Mouse (Mus musculus) neural tube, embryonic 12.5 days (tissue): ENCODE results near the gene B4galnt1. TPM values are rescaled to one million over a fixed set of nuclear protein-coding genes. Genes with fewer than 3 reads are reported as not detected.

Source experiments
- ATAC-seq: fragments of 200-750 bp; cut with Nextera tagmentation; 2 replicates; pipeline ENCODE4 v1.8.0; 2017; ENCODE audit warnings: low read depth, mild to moderate bottlenecking, moderate TSS enrichment, moderate library complexity; ENCODE audit not compliant: low FRiP score
- H3K27ac ChIP-seq: fragments of 300-500 bp; sonication (generic); 2 replicates; pipeline ENCODE4 v1.5.1; 2016
- H3K27me3 ChIP-seq: fragments of 300-500 bp; sonication (generic); replicated peaks from 2 replicates; pipeline ENCODE4 v1.6.1; 2016; ENCODE audit warnings: mild to moderate bottlenecking
- H3K36me3 ChIP-seq: fragments of 300-500 bp; sonication (generic); 2 replicates; pipeline ENCODE4 v1.6.1; 2016; ENCODE audit warnings: mild to moderate bottlenecking
- H3K4me1 ChIP-seq: fragments of 300-500 bp; sonication (generic); 2 replicates; pipeline ENCODE4 v1.6.1; 2016
- H3K4me2 ChIP-seq: fragments of 300-500 bp; sonication (generic); replicated peaks from 2 replicates; pipeline ENCODE4 v1.6.1; 2016; ENCODE audit warnings: mild to moderate bottlenecking
- H3K4me3 ChIP-seq: fragments of 300-500 bp; sonication (generic); 2 replicates; pipeline ENCODE4 v1.5.1; 2016
- H3K9ac ChIP-seq: fragments of 300-500 bp; sonication (generic); 2 replicates; pipeline ENCODE4 v1.6.1; 2016; ENCODE audit warnings: mild to moderate bottlenecking
- H3K9me3 ChIP-seq: fragments of 300-500 bp; sonication (generic); 2 replicates; pipeline ENCODE4 v1.6.1; 2016; ENCODE audit warnings: mild to moderate bottlenecking
- WGBS: fragments of 180-500 bp; shearing (Covaris S2); methylation state at CpG from one replicate; pipeline ENCODE4 v1.1.7; 2016; 5-methylcytosine and 5-hydroxymethylcytosine counted together
- polyA plus RNA-seq: library from polyadenylated mRNA; unstranded; fragments of >200 nt; fragmentation: Nextera tagmentation; extraction: Ambion mirVana; gene quantifications from 2 replicates; pipeline ENCODE4 v1.2.1, GENCODE M21; 2016

Gene B4galnt1
- polyA plus RNA-seq, 1 experiment from 2014 or later, result 31.5 TPM

DNA sequence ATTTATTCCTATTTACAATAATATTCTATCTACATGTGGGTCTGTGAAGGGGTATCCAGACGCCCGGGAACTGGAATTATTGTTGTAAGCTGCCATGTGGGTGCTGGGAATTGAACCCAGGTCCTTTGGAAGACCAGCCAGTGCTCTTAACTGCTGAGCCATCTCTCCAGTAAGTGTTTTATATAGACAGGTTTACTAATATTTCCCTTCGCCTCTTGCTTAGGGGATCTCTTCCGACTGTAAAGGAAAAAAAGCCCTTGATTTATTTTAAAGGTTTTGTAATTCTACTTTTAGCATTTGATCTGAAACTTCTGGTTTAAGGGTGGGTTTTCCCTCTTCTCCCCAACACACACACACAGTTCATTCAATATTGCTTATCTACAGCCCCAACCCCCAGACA lies 835 bp upstream of the B4galnt1 start:
- no peak overlapping the region for H3K27ac ChIP-seq
- H3K9ac ChIP-seq, result no peak overlapping the region
- ATAC-seq, result no peak
- peaks cover 19% of the 10 kb centered on the region for H3K4me1 ChIP-seq
- H3K4me3 ChIP-seq, result no peak overlapping the region
- H3K4me2 ChIP-seq, result peak overlapping the region; percentile 99; the same call in 1 of the 2 replicates
- peaks cover 35% of the 10 kb centered on the region for H3K27me3 ChIP-seq
- H3K36me3 ChIP-seq, result no peaks in the 10 kb centered on the region
- H3K9me3 ChIP-seq, result no peaks in the 10 kb centered on the region
- 93% methylated on average over 4 of the region's 4 CpGs for WGBS

DNA sequence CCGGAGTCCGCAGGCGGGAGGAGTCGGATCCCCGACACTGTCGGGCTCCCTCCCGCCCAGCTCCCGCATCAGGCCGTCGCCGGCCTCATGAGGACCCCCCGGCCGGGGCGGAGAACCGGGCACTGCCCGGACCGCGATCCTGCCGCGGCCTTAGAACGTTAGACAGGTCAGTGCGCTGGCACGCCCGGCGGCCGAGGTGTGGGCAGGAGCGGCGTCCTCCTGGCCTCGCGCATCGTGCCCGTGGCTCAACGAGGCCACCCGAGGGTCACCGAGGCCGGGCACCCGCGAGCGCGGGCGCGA lies 279 bp downstream of the B4galnt1 start:
- peak overlapping the region; percentile 99 for H3K4me2 ChIP-seq
- H3K27ac ChIP-seq, result peak overlapping the region; percentile 66; the same call in 1 of the 2 replicates
- H3K4me3 ChIP-seq, result peak overlapping the region; percentile 67
- peaks cover 46% of the 10 kb centered on the region for H3K27me3 ChIP-seq
- H3K9ac ChIP-seq, result peak overlapping the region; percentile 86
- H3K4me1 ChIP-seq, result peaks cover 25% of the 10 kb centered on the region
- under 1% methylated on average over 39 of the region's 42 CpGs for WGBS
- peak; percentile 57 for ATAC-seq
- no peaks in the 10 kb centered on the region for H3K36me3 ChIP-seq
- H3K9me3 ChIP-seq, result no peaks in the 10 kb centered on the region

DNA sequence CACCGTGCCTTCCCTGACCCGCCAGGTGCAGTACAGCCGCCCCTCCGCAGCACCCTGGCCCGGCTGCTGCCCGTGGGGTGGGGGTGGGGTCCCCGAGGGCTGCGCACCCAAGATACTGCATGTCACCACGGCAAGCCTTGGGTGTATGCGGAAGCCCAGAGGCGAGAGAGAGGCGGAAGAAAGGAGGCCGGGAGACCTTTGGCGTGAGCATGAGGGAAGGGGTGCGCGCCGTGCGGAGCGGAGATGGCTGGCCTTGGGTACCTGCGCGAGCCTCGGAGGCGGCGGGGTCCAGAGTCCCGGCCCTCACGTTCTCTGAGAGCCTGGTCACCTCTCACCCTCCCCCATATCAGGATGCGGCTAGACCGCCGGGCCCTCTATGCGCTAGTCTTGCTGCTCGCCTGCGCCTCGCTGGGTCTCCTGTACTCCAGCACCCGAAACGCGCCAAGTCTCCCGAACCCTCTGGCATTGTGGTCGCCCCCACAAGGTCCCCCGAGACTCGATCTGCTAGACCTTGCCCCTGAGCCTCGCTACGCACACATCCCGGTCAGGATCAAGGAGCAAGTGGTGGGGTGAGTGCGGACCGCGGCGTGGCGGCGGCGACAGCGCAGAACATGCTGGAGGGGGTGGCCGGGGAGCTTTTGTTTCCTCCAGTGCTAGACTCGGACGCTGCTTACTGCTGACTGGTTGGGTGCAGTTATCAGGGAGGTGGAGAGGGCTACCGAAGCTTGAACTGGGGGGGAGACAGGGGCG lies 804 bp downstream of the B4galnt1 start:
- H3K27ac ChIP-seq, result peak overlapping the region; percentile 66; the same call in 1 of the 2 replicates

DNA sequence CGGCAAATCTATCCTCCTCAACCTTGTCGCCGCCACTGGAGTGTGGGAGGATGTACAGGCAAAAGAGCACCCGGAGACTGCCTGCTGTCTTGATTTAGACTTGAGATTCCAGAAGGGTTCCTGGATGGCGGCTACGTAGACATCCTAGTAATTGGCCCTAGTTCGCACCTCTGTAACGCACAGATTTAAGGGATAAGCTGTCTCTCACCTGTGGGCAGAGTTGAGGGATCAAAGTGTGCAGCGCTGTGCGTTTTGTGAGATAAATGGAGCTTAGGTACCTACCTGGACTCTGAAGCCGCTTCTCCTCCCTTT lies 1.3 kb downstream of the B4galnt1 start:
- 1% methylated on average over 11 of the region's 11 CpGs for WGBS
- Histone ChIP-seq H3K27ac (no peak overlapping the region), H3K4me1 (peaks cover 33% of the 10 kb centered on the region), H3K27me3 (peaks cover 56% of the 10 kb centered on the region), H3K36me3 (no peaks in the 10 kb centered on the region), H3K9ac (peak overlapping the region; percentile 86), H3K9me3 (no peaks in the 10 kb centered on the region), H3K4me2 (peak overlapping the region; percentile 99), H3K4me3 (peak overlapping the region; percentile 67)
- no peak for ATAC-seq

More for the DNA sequence above, 804 bp downstream of the B4galnt1 start:
- Histone ChIP-seq H3K4me1 (peaks cover 31% of the 10 kb centered on the region), H3K27me3 (peaks cover 51% of the 10 kb centered on the region), H3K36me3 (no peaks in the 10 kb centered on the region), H3K4me3 (peak overlapping the region; percentile 67), H3K9me3 (no peaks in the 10 kb centered on the region), H3K9ac (peak overlapping the region; percentile 86), H3K4me2 (peak overlapping the region; percentile 99)
- under 1% methylated on average over 55 of the region's 56 CpGs for WGBS
- ATAC-seq, result peak; percentile 66

DNA sequence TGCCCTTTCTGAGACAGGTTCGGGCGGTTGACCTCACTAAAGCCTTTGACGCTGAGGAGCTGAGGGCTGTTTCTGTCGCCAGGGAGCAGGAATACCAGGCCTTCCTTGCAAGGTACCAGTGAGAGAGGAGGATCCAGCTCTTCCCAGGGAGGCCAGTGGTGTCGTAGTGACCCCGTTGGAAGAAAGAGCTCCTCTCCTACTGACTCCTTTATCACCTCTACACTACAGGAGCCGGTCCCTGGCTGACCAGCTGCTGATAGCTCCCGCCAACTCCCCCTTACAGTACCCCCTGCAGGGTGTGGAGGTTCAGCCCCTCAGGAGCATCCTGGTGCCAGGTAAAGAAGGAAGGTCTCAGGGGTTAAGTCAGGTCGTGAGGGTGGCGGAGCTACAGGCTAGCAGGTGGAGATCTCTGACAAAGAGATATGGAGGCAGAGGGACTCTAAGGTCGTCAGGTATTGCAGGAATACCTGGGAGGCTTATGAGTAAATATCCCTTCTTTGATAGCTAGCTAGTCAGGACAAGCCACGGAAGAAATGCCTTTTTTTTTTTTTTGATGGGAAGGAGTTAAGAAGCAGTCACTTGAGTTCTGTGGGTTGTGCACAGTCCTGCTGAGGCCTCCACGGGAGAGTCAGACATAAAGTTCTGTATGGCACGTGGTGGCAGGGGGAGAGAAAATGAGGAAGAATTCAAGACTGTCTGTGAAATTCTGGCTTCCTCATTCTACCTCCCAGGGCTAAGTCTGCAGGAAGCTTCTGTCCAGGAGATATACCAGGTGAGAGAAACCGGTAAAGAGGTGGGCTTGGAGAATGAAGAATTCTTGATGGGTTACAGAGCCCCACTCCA lies 2.0 kb downstream of the B4galnt1 start:
- Histone ChIP-seq H3K4me1 (peaks cover 33% of the 10 kb centered on the region), H3K4me2 (peak overlapping the region; percentile 99), H3K27me3 (peaks cover 63% of the 10 kb centered on the region), H3K9ac (peak overlapping the region; percentile 86), H3K4me3 (peak overlapping the region; percentile 67), H3K27ac (no peak overlapping the region), H3K36me3 (no peaks in the 10 kb centered on the region), H3K9me3 (no peaks in the 10 kb centered on the region)
- 22% methylated on average over 15 of the region's 15 CpGs for WGBS
- ATAC-seq, result no peak

DNA sequence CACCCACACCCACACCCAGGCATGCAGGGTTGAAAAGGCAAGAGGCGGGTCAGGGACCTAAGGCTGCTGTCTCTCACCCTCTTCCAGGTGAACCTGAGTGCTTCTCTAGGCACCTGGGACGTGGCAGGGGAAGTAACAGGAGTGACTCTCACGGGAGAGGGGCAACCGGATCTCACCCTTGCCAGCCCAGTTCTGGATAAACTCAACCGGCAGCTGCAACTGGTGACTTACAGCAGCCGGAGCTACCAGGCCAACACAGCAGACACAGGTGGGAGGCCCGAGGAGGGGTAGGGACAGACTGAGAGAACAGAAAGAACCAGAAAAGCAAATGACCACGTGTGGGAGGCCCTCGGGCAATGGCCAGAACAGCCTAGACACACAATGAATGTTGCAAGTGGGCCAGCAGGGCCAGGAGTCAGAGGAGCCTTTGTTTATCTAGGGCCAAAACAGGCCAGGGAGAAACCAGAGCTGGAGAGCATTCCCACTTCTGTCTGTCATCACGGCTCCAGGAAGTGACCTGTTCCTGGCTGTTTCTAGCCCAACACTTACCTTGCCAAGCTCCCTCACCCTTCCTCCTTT lies 2.7 kb downstream of the B4galnt1 start:
- H3K27me3 ChIP-seq, result peaks cover 67% of the 10 kb centered on the region
- no peak overlapping the region for H3K27ac ChIP-seq
- no peak for ATAC-seq
- H3K4me2 ChIP-seq, result peak overlapping the region; percentile 99
- H3K9ac ChIP-seq, result no peak overlapping the region
- 53% methylated on average over 10 of the region's 10 CpGs for WGBS
- H3K9me3 ChIP-seq, result no peaks in the 10 kb centered on the region
- H3K4me3 ChIP-seq, result no peak overlapping the region
- peaks cover 33% of the 10 kb centered on the region for H3K4me1 ChIP-seq
- H3K36me3 ChIP-seq, result no peaks in the 10 kb centered on the region

DNA sequence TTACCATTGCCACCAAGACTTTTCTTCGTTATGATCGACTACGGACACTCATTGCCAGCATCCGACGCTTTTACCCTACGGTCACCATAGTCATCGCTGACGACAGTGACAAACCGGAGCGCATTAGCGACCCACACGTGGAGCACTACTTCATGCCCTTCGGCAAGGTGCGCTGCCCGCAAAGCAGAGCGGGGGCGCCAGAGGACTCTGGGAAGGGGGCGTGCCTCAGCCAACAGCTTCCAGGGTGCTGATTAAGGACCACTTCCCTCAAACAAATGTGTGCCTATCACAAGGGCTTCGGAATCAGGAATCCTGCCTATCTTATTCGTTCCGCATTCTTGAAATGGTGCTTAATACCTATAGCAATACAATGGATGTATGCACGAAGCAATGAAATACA lies 5.0 kb downstream of the B4galnt1 start:
- Histone ChIP-seq H3K36me3 (no peaks in the 10 kb centered on the region), H3K27me3 (peaks cover 67% of the 10 kb centered on the region), H3K4me3 (no peak overlapping the region), H3K27ac (no peak overlapping the region), H3K4me2 (peak overlapping the region; percentile 51), H3K9me3 (no peaks in the 10 kb centered on the region), H3K4me1 (peaks cover 32% of the 10 kb centered on the region), H3K9ac (no peak overlapping the region)
- ATAC-seq, result no peak
- 2% methylated on average over 22 of the region's 22 CpGs for WGBS

DNA sequence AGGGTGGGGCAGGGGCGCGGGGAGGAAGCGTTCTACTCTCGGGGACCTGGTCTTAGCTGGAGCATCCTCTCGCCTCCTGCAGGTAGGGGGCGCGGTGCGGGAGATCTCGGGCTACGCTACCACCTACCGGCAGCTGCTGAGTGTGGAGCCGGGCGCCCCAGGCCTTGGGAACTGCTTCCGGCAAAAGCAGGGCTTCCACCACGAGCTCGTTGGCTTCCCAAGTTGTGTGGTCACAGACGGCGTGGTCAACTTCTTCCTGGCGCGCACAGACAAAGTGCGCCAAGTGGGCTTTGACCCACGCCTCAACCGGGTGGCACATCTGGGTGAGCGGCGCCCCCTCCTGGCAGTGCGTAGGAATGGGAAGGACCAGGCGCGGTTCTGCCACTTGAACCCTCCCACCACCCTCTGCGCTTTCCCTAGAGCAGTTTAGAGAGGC lies 5.8 kb downstream of the B4galnt1 start:
- WGBS, result 2% methylated on average over 29 of the region's 29 CpGs
- Histone ChIP-seq H3K4me1 (peaks cover 23% of the 10 kb centered on the region), H3K36me3 (no peaks in the 10 kb centered on the region), H3K4me2 (peak overlapping the region; percentile 51), H3K9ac (no peak overlapping the region), H3K27ac (no peak overlapping the region), H3K27me3 (peaks cover 60% of the 10 kb centered on the region), H3K4me3 (peak overlapping the region; percentile 15), H3K9me3 (no peaks in the 10 kb centered on the region)
- peak; percentile 27 for ATAC-seq

DNA sequence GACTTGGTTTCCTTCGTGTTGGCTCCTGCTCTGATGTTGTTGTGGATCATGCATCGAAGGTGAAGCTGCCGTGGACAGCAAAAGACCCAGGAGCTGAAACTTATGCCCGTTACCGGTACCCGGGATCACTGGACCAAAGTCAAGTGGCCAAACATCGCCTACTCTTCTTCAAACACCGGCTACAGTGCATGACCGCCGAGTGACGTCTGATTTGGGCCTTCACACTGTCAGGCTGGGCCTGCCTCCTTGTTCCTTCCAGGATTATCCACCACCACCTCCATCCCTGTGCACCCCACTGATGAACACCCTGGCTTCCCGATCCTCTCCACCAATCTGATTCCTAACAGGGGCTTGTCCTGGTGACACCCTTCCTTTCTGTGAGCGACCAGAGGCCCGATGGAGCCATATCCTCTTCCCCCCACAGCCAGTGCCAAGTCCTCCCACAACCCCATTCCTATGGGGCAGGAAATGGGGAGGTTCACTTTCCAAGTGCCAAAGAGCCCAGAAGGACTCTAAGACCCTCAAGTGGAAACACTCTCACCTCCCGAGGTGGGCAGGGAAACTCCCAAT lies 6.7 kb downstream of the B4galnt1 start:
- Histone ChIP-seq H3K27me3 (peaks cover 60% of the 10 kb centered on the region), H3K4me1 (peaks cover 18% of the 10 kb centered on the region), H3K4me3 (no peak overlapping the region), H3K4me2 (no peak overlapping the region), H3K9ac (no peak overlapping the region), H3K9me3 (no peaks in the 10 kb centered on the region), H3K36me3 (no peaks in the 10 kb centered on the region), H3K27ac (no peak overlapping the region)
- WGBS, result 89% methylated on average over 15 of the region's 15 CpGs
- ATAC-seq, result no peak

DNA sequence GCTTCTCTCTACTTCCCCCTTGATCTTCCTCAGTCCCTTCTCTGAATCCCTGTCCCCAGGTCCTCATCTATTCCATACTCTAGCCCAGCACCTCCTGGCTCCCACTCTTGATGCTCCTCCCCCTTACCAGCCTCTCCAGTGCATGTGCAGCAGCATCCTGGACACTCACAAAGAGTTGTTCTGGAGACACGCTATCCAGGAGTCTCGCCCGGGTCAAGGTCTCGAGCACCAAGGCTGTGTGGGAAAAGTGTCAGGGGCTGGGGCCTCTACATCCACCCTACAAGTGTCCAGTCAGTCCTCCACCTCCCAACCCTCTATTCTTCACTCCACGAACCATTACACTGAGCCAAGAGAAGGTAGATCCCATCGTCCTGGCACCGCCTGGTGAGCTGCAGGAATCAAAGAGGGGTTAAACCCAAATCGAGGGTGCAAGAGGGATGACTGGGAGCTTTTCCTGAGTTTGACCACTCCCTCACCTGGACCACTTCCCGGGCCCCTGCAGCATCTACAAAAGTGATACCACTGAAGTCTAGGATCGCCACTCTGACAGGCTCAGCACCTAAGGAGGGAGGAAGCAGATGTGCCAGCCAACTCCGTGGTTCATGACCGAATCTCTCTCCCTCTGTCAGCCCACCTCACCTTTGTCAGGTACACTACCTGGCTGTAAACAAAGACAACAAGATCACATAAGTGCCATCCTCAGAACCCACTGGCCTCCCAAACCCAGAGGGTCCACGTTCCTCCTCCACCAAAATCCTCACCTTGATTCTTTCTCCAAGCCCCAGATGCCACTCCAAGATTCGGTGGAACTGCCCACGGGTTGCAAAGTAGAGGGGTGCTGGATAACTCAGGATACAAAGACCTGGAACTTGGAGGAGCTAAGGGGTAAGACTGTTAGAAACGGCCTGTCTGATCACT lies 8.4 kb downstream of the B4galnt1 start:
- Histone ChIP-seq H3K27ac (no peak overlapping the region), H3K9ac (no peak overlapping the region), H3K4me3 (no peak overlapping the region), H3K9me3 (no peaks in the 10 kb centered on the region), H3K36me3 (no peaks in the 10 kb centered on the region), H3K4me1 (peaks cover 25% of the 10 kb centered on the region), H3K4me2 (no peak overlapping the region), H3K27me3 (peaks cover 61% of the 10 kb centered on the region)
- no peak for ATAC-seq
- WGBS, result 85% methylated on average over 16 of the region's 16 CpGs

DNA sequence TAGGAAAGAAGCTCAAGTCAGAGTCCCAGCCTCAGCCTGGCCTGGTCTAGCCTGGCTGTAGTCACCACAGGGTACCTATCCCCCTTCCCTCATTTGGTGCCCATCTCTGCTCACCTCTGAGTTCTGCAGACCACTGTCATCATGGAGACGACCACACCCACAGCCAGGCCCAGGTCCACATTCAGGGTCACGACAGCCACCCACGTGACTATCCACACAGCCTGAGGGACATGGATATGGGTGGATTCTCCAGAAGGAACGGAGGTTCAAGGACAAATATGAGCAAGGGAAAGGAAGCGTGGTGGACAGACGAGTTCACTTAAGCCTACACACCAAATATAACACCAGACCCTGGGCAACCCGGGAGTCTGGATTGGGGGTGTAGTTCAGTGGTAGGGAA lies 9.1 kb downstream of the B4galnt1 start:
- WGBS, result 87% methylated on average over 7 of the region's 7 CpGs
- H3K4me3 ChIP-seq, result no peak overlapping the region
- no peak overlapping the region for H3K9ac ChIP-seq
- H3K4me1 ChIP-seq, result peaks cover 30% of the 10 kb centered on the region
- no peak for ATAC-seq
- H3K36me3 ChIP-seq, result no peaks in the 10 kb centered on the region
- no peak overlapping the region for H3K4me2 ChIP-seq
- peaks cover 62% of the 10 kb centered on the region for H3K27me3 ChIP-seq
- H3K27ac ChIP-seq, result no peak overlapping the region
- no peaks in the 10 kb centered on the region for H3K9me3 ChIP-seq
